Mouse (Mus musculus) forebrain, embryonic 15.5 days (tissue): Measurements from ENCODE around the gene Trpc3. TPM values are rescaled to one million over a fixed set of nuclear protein-coding genes. Genes with fewer than 3 reads are reported as not detected.
A peak's percentile ranks its signal among the peaks of the same experiment; 100 is the strongest.
"Not testable (repeated sequence)": the region's sequence is repeated elsewhere in the genome, so short reads cannot be mapped to it uniquely, and the experiment has no call there.

Experiments
- ATAC-seq: fragments of 200-750 bp; cut with Nextera tagmentation; replicated peaks from 2 replicates; pipeline ENCODE4 v1.8.0; 2017; ENCODE audit warnings: mild to moderate bottlenecking, moderate TSS enrichment, moderate library complexity
- H3K27ac ChIP-seq: fragments of 300-500 bp; sonication (generic); replicated peaks from 2 replicates; pipeline ENCODE4 v1.5.1; 2015; ENCODE audit warnings: mild to moderate bottlenecking, inconsistent platforms
- H3K27me3 ChIP-seq: fragments of 300-500 bp; sonication (generic); 2 replicates; pipeline ENCODE4 v1.6.1; 2015; ENCODE audit warnings: inconsistent platforms
- H3K36me3 ChIP-seq: fragments of 300-500 bp; sonication (generic); 2 replicates; pipeline ENCODE4 v1.6.1; 2015; ENCODE audit warnings: mild to moderate bottlenecking, inconsistent platforms
- H3K4me1 ChIP-seq: fragments of 300-500 bp; sonication (generic); 2 replicates; pipeline ENCODE4 v1.6.1; 2015; ENCODE audit warnings: inconsistent platforms
- H3K4me2 ChIP-seq: fragments of 300-500 bp; sonication (generic); replicated peaks from 2 replicates; pipeline ENCODE4 v1.6.1; 2015; ENCODE audit warnings: mild to moderate bottlenecking, inconsistent platforms
- H3K4me3 ChIP-seq: fragments of 300-500 bp; sonication (generic); 2 replicates; pipeline ENCODE4 v1.5.1; 2015; ENCODE audit warnings: mild to moderate bottlenecking, inconsistent platforms
- H3K9ac ChIP-seq: fragments of 300-500 bp; sonication (generic); replicated peaks from 2 replicates; pipeline ENCODE4 v1.6.1; 2015; ENCODE audit warnings: mild to moderate bottlenecking, inconsistent platforms
- H3K9me3 ChIP-seq: fragments of 300-500 bp; sonication (generic); 2 replicates; pipeline ENCODE4 v1.6.1; 2016; ENCODE audit warnings: inconsistent platforms
- WGBS: fragments of 180-500 bp; shearing (Covaris S2); methylation state at CpG from one replicate; pipeline ENCODE4 v1.1.7; 2015; ENCODE audit warnings: mixed read lengths; 5-methylcytosine and 5-hydroxymethylcytosine counted together
- polyA plus RNA-seq: library from polyadenylated mRNA; unstranded; fragments of >200 nt; fragmentation: Nextera tagmentation; extraction: Ambion mirVana; gene quantifications from 2 replicates; pipeline ENCODE4 v1.2.1, GENCODE M21; 2015

Gene Trpc3
- polyA plus RNA-seq, 1 experiment from 2014 or later: 4.0 TPM

- Histone ChIP-seq H3K9me3 (no peaks in the 10 kb centered on the region), H3K4me3 (no peak overlapping the region), H3K4me2 (no peak overlapping the region), H3K27me3 (no peaks in the 10 kb centered on the region), H3K36me3 (no peaks in the 10 kb centered on the region), H3K27ac (no peak overlapping the region), H3K4me1 (no peaks in the 10 kb centered on the region), H3K9ac (no peak overlapping the region)
- ATAC-seq: no peak
- WGBS: 84% methylated on average over 3 of the region's 3 CpGs
These were observed 46.6 kb downstream of the Trpc3 start for GRCm38 (mm10) chr3:36643354-36643753.

DNA sequence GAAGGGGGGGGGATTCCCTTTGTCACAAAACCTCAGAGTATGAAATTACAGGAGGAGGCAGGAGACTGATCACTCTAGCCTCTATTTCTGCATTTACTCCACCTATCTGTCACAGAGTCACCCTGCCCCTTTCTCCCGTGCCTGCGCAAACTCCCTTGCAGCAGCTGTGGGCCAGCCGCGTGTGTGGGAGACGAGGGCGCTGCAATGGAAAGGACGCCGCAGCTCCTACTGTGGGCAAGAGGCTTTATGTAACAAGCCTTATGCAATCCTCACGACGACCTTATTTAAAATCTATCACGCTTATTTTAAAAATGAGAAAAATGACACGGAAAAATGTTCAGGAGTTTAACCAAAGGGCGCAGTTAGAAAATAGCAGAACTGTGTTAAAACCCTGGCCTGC lies 47.2 kb downstream of the Trpc3 start:
- no peak for ATAC-seq
- no peaks in the 10 kb centered on the region for H3K36me3 ChIP-seq
- WGBS: 78% methylated on average over 13 of the region's 13 CpGs

GRCm38 (mm10) chr3:36640787-36641186 lies 49.2 kb downstream of the Trpc3 start:
- H3K9me3 ChIP-seq: no peaks in the 10 kb centered on the region
- no peak overlapping the region for H3K27ac ChIP-seq
- no peak overlapping the region for H3K9ac ChIP-seq
- ATAC-seq: no peak
- no peak overlapping the region for H3K4me2 ChIP-seq
- no peaks in the 10 kb centered on the region for H3K36me3 ChIP-seq
- WGBS: 70% methylated on average over 2 of the region's 2 CpGs
- no peak overlapping the region for H3K4me3 ChIP-seq
- no peaks in the 10 kb centered on the region for H3K4me1 ChIP-seq
- H3K27me3 ChIP-seq: no peaks in the 10 kb centered on the region

More for the DNA sequence above, 47.2 kb downstream of the Trpc3 start:
- Histone ChIP-seq H3K27me3 (no peaks in the 10 kb centered on the region), H3K4me1 (no peaks in the 10 kb centered on the region), H3K9me3 (no peaks in the 10 kb centered on the region), H3K4me2 (no peak overlapping the region), H3K4me3 (no peak overlapping the region), H3K9ac (no peak overlapping the region), H3K27ac (no peak overlapping the region)

DNA sequence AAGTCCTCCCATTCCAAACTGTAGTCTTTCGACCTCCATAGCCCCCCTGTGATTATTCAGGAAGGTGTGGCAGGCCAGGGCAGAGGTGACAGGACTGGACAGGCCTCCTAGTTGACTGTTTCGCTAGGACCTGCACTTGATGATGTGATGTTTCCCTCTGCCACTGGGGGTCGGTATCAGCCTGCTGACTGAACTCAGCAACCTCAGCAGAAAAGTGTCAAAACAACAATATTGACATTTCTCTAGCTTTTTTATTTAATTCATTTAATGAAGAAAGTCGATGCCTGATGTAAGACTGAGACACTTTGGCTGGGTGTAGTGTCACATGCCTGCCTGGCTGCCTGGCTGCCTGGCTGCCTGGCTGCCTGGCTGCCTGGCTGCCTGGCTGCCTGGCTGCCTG lies 54.5 kb downstream of the Trpc3 start:
- ATAC-seq: peak; percentile 87
- 12% methylated on average over 4 of the region's 4 CpGs for WGBS
- Histone ChIP-seq H3K36me3 (no peaks in the 10 kb centered on the region), H3K27me3 (no peaks in the 10 kb centered on the region), H3K9ac (no peak overlapping the region), H3K9me3 (no peaks in the 10 kb centered on the region), H3K4me3 (no peak overlapping the region), H3K4me2 (no peak overlapping the region), H3K27ac (no peak overlapping the region), H3K4me1 (no peaks in the 10 kb centered on the region)

DNA sequence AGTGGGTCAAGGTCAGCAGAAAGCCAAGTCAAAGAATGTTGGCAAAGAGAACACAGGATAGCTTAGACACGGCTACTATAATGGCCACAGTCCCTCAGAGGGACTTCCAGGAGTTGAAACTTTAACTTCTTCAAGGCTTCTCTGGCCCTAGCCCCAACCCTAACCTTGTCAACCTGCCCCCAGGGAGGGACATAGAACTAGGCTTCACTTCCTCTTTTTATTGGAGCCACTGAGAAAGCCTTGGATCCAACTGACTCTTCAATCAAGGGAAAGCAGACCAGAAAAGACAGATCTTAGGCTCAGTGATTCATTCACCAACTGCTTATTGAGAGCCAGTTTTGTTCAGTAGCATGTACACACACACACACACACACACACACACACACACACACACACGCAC lies 63.2 kb downstream of the Trpc3 start:
- H3K27me3 ChIP-seq: no peaks in the 10 kb centered on the region
- no peak overlapping the region for H3K4me3 ChIP-seq
- no peak overlapping the region for H3K4me2 ChIP-seq
- H3K9me3 ChIP-seq: no peaks in the 10 kb centered on the region
- H3K9ac ChIP-seq: no peak overlapping the region
- H3K36me3 ChIP-seq: no peaks in the 10 kb centered on the region
- no peak for ATAC-seq
- no peaks in the 10 kb centered on the region for H3K4me1 ChIP-seq
- H3K27ac ChIP-seq: no peak overlapping the region
- 82% methylated on average over 2 of the region's 2 CpGs for WGBS

DNA sequence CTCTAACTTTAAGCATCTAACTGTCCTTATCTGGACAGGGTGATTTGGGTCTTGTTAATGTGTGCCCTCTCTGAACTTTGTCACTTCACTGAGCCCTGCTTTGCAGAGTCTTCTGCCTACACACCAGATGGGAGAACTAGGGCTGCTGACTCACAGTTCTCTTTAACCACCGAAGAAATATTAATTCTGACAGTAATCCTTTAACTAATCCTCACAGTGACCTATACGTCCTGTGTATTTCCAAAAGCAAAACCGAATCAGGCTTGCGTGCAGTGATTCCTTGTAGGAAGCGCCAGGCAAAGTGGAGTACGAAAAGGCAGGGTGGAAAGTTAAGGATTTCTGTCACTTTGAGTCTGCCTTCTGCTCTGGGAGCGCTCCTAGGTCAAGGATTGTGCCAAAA lies 71.8 kb downstream of the Trpc3 start:
- no peak overlapping the region for H3K9ac ChIP-seq
- H3K4me2 ChIP-seq: no peak overlapping the region
- H3K27ac ChIP-seq: no peak overlapping the region
- no peaks in the 10 kb centered on the region for H3K9me3 ChIP-seq
- ATAC-seq: no peak
- no peaks in the 10 kb centered on the region for H3K27me3 ChIP-seq
- no peak overlapping the region for H3K4me3 ChIP-seq
- no peaks in the 10 kb centered on the region for H3K36me3 ChIP-seq
- H3K4me1 ChIP-seq: peaks cover 4% of the 10 kb centered on the region; the same call in 1 of the 2 replicates
- WGBS: 73% methylated on average over 7 of the region's 7 CpGs

DNA sequence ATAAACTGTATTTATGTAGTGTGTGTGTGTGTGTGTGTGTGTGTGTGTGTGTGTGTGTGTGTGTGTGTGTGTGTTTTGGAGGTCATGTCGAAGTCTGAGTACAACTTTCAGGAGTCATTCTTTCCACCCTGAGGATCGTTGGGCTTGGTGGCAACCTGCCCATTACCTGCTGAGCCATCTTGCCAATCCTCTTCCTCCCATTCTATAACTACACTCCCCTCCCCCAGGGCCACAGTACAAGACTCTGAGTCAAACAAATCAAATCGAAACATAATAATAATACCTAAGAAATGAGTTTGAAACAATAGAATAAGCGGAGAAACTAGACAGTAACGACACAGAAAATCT lies 76.1 kb downstream of the Trpc3 start:
- no peak overlapping the region for H3K27ac ChIP-seq
- WGBS: 62% methylated on average over 5 of the region's 5 CpGs
- peak overlapping the region; percentile 90; the same call in 1 of the 2 replicates for H3K9ac ChIP-seq
- no peak for ATAC-seq
- peak overlapping the region; percentile 76 for H3K4me3 ChIP-seq
- H3K27me3 ChIP-seq: no peaks in the 10 kb centered on the region
- peak overlapping the region; percentile 61 for H3K4me2 ChIP-seq
- no peaks in the 10 kb centered on the region for H3K9me3 ChIP-seq
- H3K36me3 ChIP-seq: no peaks in the 10 kb centered on the region
- H3K4me1 ChIP-seq: peaks cover 10% of the 10 kb centered on the region

DNA sequence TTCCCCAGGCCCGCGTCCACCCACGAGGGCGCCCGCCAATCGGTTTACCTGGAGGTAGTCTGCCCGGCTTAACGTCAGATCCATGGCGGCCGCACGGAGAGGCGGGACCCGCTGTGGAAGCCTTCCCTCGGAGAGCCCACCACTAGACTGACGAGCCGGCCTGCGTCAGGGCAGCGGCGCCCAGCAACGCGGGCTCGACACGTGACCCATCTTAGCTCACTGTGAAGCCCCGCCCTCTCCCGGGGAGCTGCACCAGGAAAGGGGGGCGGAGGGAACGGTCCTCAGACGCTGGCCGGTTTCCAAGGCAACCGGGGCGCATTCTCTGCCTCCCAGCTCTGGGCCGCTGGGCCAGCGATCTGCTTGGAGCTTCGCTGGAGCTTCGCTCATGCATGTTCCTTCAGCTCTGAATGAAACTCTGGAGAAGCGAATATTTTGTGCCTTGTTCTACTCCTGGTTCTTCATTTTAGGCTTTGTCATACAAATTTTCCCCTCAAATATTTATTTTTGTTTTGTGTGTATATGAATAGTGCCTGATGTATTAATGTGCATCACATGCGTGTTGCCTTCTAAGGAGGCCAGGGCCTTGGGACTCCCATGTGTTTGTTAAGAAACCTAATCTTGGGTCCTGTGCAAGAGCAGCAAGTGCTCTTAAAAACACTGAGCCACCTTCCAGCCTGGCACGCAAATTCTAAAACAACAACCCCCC lies 76.6 kb downstream of the Trpc3 start, which contains the start of gene Bbs7:
Bbs7 (minus strand) TSS at position 276 of the 706 bp plus-strand sequence.
- Histone ChIP-seq H3K4me1 (peaks cover 10% of the 10 kb centered on the region), H3K4me3 (peak within 1 kb of the TSS; percentile 76), H3K4me2 (peak within 1 kb of the TSS; percentile 61), H3K9ac (peak within 1 kb of the TSS; percentile 90), H3K27me3 (no peaks in the 10 kb centered on the region), H3K27ac (peak within 1 kb of the TSS; percentile 76), H3K9me3 (no peaks in the 10 kb centered on the region), H3K36me3 (no peaks in the 10 kb centered on the region)
- peak; percentile 99 for ATAC-seq
- 4% methylated on average over 38 of the region's 38 CpGs for WGBS

DNA sequence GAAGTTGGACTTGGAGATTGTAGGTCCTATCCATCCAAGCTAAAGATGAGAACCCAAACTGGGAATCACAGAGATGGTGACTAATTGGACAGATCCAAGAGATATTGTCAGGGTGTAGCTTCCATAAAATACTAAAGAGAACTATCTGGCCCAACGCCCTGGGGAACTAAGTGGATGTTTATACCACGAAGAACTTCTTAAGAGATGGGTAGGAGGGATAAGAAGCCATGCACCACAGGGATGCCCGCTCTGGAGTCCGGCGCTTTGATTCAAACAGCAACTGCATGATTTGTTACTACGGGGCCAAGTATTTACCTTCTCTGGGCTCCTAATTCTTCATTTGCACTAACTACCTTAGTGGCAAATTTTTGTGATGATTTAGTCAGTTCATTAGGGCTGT lies 77.3 kb downstream of the Trpc3 start:
- no peaks in the 10 kb centered on the region for H3K36me3 ChIP-seq
- peak overlapping the region; percentile 90 for H3K9ac ChIP-seq
- no peaks in the 10 kb centered on the region for H3K9me3 ChIP-seq
- peak overlapping the region; percentile 61 for H3K4me2 ChIP-seq
- peak; percentile 59 for ATAC-seq
- H3K27ac ChIP-seq: peak overlapping the region; percentile 76
- WGBS: 3% methylated on average over 6 of the region's 6 CpGs
- no peaks in the 10 kb centered on the region for H3K27me3 ChIP-seq
- peak overlapping the region; percentile 76 for H3K4me3 ChIP-seq
- H3K4me1 ChIP-seq: peaks cover 10% of the 10 kb centered on the region

DNA sequence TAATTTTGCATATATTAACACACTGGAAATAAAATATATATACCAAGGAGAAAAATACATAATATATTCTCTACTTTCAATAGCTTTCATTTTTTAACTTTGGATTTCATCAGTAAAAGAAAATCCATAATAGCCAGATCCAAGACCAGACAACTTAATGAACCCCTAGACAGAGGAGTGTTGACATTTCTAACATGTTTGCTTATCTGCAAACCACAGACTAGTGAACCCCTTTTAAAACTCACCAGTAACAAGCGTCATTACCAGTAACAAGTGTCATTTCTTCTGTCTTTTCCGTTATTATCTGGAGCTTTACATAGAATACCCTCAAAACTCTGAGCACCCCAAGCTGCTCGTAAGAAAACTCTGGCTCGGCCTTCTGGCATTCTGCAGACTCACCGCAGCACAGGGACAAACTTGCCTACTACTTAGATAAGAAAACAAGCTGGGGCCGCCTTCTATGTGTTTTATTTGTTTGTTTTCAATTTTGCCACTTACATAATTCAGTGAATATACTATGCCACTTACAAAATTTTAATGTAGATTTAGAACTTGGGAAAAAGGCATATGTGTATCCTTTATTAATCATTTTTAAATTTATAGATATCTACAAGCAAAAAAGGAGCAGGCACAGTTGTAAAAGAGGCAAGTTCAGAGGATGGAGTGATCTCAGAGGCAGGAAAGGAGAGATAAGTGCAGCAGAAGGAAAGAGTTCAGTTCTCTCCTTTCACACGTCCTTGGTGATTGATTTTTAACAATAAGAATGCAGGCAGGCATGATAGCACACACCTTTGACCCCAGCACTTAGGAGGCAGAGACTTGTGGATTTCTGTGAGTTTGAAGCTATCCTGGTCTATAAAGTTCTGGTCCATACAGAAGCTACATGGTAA lies 83.8 kb downstream of the Trpc3 start:
- WGBS: 84% methylated on average over 7 of the region's 7 CpGs
- peaks cover 9% of the 10 kb centered on the region; the same call in 1 of the 2 replicates for H3K36me3 ChIP-seq
- H3K4me1 ChIP-seq: no peaks in the 10 kb centered on the region
- ATAC-seq: no peak
- no peak overlapping the region for H3K4me3 ChIP-seq
- H3K27ac ChIP-seq: no peak overlapping the region
- no peak overlapping the region for H3K4me2 ChIP-seq
- no peaks in the 10 kb centered on the region for H3K9me3 ChIP-seq
- H3K27me3 ChIP-seq: no peaks in the 10 kb centered on the region
- no peak overlapping the region for H3K9ac ChIP-seq

DNA sequence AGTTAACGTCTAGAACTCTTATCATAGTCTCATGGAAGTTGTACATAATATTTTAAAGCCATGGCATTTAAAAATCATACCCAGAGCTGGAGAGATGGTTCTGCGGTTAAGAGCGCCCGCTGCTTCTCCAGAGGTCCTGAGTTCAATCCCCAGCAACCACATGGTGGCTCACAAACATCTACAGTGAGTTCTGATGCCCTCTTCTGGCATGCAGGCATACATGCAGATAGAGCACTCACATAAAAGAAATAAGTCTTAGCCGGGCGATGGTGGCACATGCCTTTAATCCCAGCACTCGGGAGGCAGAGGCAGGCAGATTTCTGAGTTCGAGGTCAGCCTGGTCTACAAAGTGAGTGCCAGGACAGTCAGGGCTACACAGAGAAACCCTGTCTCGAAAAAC lies 90.2 kb downstream of the Trpc3 start:
- H3K36me3 ChIP-seq, H3K27me3 ChIP-seq, H3K9ac ChIP-seq, H3K27ac ChIP-seq, ATAC-seq, H3K4me3 ChIP-seq, H3K9me3 ChIP-seq, H3K4me2 ChIP-seq, H3K4me1 ChIP-seq: not testable (repeated sequence)
- WGBS: 88% methylated on average over 9 of the region's 9 CpGs

- Histone ChIP-seq H3K27me3 (no peaks in the 10 kb centered on the region), H3K4me1 (no peaks in the 10 kb centered on the region), H3K9ac (no peak overlapping the region), H3K4me3 (no peak overlapping the region), H3K36me3 (peaks cover 8% of the 10 kb centered on the region), H3K9me3 (no peaks in the 10 kb centered on the region), H3K27ac (no peak overlapping the region), H3K4me2 (no peak overlapping the region)
- ATAC-seq: no peak
- WGBS: 69% methylated on average over 3 of the region's 3 CpGs
These were observed 91.2 kb downstream of the Trpc3 start for GRCm38 (mm10) chr3:36598811-36599210.
